Comparison of ENCODE assay signal across 34 mouse cellular contexts in the genomic region with DNA sequence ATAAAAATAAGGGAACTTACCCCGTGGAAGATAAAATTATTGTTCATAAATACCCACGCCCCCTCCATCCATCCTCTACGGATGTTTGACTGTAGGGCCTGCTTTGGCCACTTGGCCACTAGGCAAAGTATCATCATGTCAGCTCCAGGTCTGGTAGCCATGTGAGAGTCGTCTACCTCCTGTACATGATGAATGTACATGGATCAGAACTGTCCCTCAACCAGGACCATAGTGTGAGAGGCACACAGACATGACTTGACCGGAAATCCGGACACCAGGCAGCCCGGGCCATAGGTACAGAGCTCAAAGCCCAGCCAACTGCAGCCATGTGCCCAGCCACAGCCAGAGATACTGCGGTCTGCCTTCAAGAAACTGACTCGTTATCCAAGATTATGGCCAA.
"Had no signal": no experiment of that assay in that cellular context is flagged by ENCODE, and none has a peak within 500 bp of the region (broad histone marks: within the 10 kb centered on the region; RNA-seq: fewer than 3 reads in every experiment).

No protein-coding gene starts in this region.

- H3K36me3 ChIP-seq: heart, embryonic 10.5 days; heart, embryonic 13.5 days; heart, embryonic 15.5 days; hindbrain, embryonic 10.5 days; hindbrain, embryonic 12.5 days; hindbrain, embryonic 13.5 days; hindbrain, embryonic 15.5 days; intestine, embryonic 15.5 days; kidney, embryonic 15.5 days had no signal

- DNase-seq: heart, postnatal 10 days; heart, postnatal 14 days; heart, postnatal 36 days; heart, postnatal 4 days; kidney, adult 11 months; kidney, adult 18-20 months; kidney, adult 2 months; kidney, adult 8-10 months; kidney, adult 9 months; kidney, postnatal 10 days; kidney, postnatal 14 days; kidney, postnatal 25 days; kidney, postnatal 36 days; kidney, postnatal 4 days; layer of hippocampus, adult 9-11 months; layer of hippocampus, postnatal 36 days had no signal

- H3K9ac ChIP-seq: heart, embryonic 13.5 days; heart, embryonic 15.5 days; hindbrain, embryonic 12.5 days; hindbrain, embryonic 13.5 days; hindbrain, embryonic 14.5 days; hindbrain, embryonic 15.5 days; intestine, embryonic 15.5 days; kidney, embryonic 15.5 days had no signal

- H3K27ac ChIP-seq: heart, embryonic 10.5 days; heart, embryonic 13.5 days; heart, embryonic 15.5 days; hindbrain, embryonic 10.5 days; hindbrain, embryonic 12.5 days; hindbrain, embryonic 13.5 days; hindbrain, embryonic 14.5 days; hindbrain, embryonic 15.5 days; hindbrain, postnatal 0 days; intestine, embryonic 15.5 days; kidney, embryonic 15.5 days; kidney, postnatal 0 days; layer of hippocampus, adult 2 months had no signal

- H3K4me2 ChIP-seq: heart, embryonic 11.5 days; heart, embryonic 13.5 days; heart, embryonic 15.5 days; hindbrain, embryonic 12.5 days; hindbrain, embryonic 13.5 days; hindbrain, embryonic 14.5 days; hindbrain, embryonic 15.5 days; intestine, embryonic 15.5 days; kidney, embryonic 15.5 days had no signal

- H3K9me3 ChIP-seq: heart, embryonic 10.5 days; heart, embryonic 13.5 days; heart, embryonic 15.5 days; hindbrain, embryonic 10.5 days; hindbrain, embryonic 12.5 days; hindbrain, embryonic 13.5 days; hindbrain, embryonic 15.5 days; intestine, embryonic 15.5 days; kidney, embryonic 15.5 days had no signal

- H3K4me3 ChIP-seq: heart, embryonic 10.5 days; heart, embryonic 13.5 days; heart, embryonic 15.5 days; hindbrain, embryonic 10.5 days; hindbrain, embryonic 12.5 days; hindbrain, embryonic 13.5 days; hindbrain, embryonic 15.5 days; intestine, embryonic 15.5 days; kidney, embryonic 15.5 days; layer of hippocampus, adult 2 months had no signal

- H3K27me3 ChIP-seq: heart, embryonic 13.5 days; heart, embryonic 15.5 days; hindbrain, embryonic 12.5 days; hindbrain, embryonic 13.5 days; hindbrain, embryonic 15.5 days; intestine, embryonic 15.5 days had no signal

- ATAC-seq: hindbrain, embryonic 16.5 days; hindbrain, postnatal 0 days; inflammation-experienced regulatory T-cells, adult 6 months; intestine, embryonic 15.5 days; intestine, embryonic 16.5 days; intestine, postnatal 0 days had no signal
